Mouse (Mus musculus): ENCODE measurements around the gene Traf4.

Gene Traf4

DNA sequence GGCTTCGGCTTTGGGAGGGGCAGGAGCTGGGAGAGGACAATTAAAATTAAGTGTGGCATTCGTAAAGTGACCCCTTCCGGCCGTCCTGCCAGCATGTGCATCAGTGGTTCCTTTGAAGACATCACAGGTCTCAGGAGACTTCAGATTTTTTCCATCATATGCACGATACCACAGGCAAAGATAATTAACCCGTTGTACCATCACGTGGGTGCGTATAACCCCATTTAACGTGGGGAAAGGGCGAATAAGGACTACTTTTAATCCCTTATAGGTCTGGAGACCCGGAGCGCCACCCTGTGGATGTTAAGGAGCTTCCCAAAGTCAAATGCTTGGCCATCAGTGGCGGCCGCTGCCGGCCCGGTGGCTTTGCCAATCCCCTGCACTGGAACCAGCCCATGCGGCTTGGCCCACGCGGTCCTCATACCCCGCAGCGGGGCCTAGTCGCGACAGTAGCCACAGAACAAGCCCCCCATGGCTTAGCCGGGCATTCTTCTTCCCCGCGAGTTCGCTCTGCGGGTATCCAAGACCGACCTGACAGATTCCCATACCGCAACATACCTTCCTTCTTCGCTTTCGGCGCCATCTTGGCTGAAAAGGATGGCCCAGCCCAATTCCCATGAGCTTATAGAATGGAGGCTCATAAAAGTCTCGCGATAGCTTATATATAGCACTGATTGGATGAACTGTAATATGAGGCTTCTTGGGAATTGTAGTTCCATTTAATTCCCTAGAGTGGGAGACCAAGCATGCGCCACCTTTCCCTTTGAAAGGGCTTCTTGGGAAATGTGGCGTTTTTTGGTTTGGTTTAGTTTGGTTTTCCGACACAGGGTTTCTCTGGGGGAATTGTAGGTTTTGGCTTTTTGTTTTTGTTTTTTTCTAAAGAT lies 17.8 kb upstream of the Traf4 start, which contains the start of gene Rpl23a:
TSS of gene Rpl23a (minus strand) at position 624 of the 884 bp plus-strand sequence.
- in situ Hi-C loops (cut with MboI, MseI): no loop called here

DNA sequence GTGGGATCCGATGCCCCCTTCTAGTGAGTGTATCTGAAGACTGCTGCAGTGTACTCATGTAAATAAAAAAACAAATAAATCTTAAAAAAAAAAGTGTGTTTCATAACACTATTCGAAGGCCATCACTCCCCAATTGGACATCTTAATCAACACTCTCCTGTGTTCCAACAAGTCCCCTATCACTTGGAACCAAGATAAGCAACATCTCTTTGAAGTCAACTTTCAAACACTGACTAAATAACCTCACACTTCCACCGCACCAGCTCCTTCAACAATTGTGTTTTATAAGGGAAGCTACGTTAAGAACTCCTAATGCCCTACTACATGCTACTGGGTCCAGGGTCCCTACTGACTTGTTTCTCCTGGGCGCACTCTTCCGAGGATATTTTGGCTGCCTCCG lies 17.1 kb upstream of the Traf4 start:
- in situ Hi-C loops (cut with MboI, MseI): no loop called here

DNA sequence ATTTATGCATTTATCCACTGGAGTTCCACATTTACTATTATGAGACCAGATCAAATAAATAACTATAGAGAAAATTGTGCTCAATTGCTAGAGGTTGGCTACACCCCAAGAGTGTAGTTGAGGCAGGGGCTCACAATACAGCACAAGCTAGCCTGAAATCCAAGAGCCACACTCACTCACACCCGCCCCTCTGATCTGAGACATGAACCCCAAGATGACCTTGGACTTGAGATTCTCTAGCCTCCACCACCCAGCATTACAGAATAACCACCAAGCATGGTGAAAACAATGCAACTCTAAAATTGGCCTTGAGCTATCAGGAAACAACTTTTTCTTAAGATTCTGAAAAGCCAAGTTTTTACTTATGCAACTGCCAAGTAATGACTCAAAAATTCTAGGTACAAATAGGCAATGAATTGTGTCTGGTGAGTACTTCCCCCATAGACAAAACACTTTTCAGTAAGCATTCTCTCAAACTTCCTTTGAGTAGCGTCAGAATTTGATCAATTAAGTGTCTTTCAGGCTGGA lies 16.5 kb upstream of the Traf4 start:
- in situ Hi-C loops (cut with MboI, MseI): no loop called here

DNA sequence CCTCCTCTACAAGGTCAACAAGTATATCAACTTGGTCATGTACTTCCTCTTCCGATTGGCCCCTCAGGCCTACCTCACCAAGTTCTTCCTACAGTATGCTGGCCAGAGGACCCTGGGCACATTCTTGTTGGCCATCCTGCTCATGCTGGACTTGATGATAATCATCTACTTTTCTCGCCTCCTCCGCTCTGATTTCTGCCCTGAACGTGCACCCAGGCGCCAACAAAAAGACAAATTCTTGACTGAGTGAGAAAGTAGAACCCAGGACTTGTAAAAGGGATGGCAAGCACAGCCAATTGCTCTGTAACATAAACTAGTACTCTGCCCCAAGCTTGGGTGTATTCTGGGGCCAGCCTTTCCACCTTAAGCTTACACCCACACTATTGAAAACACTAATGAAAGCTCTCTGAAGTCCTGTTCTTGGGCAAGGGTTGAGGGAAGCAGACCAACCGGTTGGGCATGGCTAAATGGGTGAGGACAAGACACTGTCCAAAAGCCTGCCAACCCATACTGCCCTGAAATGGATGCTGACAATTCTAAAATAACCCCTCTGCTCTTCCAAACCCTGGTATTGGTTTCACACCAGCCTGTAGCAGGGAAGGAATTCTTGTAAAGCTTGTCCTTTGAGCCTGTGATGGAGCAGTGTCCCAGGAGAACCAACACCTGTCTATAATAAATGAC lies 14.8 kb upstream of the Traf4 start:
- in situ Hi-C loops (cut with MboI, MseI): no loop called here

DNA sequence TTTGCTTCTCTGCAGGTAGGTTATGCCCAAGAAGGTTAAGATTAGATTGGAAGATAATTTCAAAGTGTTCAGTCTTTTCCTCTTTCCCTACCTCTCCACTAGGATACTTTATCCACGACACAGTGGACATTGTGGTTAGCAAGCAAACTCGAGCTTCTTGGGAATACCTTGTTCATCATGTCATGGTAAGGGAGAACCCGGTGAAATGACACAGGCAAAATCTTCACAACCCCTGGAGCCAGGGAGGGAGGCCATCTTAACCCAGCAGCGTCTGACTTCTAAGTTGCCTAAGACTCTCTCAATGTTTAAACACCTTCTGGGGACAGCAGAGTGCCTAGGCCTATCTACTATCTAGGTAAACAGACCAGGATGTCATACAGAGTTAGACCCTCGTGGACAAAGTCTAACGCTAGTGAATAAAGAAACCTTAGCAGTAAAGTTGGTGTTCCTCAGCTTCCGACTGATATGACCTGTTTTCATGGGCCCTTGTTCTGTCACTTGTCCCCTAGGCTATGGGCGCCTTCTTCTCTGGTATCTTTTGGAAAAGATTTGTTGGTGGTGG lies 14.1 kb upstream of the Traf4 start:
- in situ Hi-C loops (cut with MboI, MseI): no loop called here

DNA sequence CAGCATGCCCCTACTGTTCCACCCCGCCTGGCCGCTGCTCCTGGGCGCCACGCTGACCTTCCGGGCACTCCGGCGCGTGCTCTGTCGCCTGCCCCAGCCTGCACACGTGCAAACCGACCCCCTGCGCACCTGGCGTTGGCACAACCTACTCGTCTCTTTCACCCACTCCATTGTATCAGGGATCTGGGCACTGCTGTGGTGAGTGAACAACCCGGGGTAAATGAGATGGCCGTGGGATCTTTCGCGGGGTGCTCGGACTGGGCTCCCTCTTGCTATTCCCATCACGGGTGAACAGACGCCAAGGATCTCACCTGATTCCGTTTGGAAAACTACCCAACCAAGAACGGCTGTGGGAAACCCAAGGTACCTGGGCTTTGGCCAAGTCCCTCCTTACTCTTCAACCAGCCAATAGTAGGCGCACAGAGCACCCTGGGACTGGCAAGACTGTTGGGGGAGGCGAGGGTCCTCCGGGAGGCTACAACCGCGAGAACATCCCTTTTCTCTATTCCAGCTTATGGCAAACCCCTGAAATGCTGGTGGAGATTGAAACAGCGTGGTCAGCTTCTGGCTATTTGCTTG lies 13.6 kb upstream of the Traf4 start:
- in situ Hi-C loops (cut with MboI, MseI): no loop called here

DNA sequence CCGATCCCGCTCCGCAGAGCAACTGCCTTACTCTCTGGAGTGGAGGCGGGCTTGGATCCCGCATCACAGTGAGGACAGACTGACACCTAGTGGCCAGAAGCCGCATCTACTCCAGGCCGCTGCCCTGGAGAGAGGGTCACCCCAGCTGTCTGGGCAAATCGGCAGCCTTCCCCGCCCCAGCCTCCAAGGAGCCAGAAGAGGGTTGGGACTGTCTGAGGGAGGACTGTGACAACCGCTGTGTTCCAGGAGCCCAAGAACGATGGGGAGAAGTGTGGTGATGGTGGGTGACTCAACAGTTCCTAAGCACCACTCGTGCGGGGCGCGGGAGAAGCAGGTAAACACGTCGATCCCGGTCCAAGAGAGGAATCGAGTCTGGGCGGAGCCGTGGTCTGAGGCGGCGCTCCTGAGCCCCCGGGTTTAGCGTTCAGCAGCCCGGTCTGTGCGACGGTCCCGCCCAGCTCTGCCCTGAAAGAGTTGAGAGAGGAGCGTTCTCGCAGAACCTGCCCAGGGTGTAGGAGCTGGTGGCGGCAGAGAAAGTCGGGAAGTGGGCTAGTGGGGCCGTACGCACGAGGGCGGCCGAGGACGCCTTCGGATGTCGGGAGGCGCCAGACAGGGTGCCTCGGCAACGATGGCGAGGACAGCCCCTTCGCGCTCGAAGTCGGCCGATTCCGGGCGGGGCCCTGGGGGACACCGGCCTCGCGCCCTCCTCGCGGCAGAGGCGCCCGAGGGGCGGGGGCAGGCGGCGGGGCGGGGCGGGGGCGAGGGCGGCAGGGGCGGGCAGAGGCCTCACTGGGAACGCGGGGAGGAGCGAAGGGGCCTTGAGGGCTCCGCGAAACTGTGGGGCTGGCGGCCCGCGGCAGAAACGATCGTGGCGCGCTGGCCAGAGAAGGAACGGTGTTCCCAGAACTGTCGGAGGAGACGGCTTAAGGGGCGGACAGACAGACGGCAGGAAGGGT lies 12.8 kb upstream of the Traf4 start:
- in situ Hi-C loops (cut with MboI, MseI): no loop called here

DNA sequence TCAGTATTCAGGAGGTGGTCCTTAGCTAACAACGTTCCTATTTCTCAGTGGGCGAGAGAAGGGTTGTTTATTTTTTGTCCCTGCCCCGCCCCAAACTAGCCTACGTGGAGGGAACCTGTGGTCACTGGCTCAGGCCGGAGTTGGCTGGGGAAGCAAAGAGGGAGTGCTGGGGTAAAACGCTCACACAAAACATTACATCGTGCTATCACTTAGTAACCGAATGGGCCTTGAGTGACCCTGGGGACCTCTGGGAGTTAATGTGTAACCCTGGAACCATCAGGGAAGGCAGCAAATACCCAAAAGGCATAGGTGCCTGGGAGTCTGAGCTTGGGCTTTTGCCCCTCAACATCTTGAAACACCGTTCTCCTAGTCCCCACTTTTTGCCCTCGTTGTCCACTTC lies 12.0 kb upstream of the Traf4 start:
- in situ Hi-C loops (cut with MboI, MseI): no loop called here

DNA sequence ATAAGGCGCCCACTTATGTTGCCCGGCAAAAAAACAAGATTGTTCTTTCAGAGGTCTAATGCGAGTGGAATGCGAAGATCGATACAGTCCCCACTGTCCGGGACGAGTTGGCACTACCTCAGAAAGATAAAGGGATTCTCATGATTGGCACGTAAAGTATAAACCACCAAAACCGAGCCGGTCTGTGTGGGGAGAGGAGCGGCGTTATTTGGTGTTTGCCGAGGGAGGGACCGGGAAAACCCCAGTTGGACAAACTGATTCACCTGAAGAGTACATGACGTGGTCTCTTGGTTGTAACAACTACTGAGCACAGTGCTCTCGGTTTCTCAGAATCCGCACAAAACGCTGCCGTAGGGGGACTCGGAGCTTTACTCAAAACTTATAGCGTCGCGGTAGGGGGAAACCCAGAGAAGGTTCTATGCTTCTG lies 11.5 kb upstream of the Traf4 start:
- in situ Hi-C loops (cut with MboI, MseI): no loop called here

DNA sequence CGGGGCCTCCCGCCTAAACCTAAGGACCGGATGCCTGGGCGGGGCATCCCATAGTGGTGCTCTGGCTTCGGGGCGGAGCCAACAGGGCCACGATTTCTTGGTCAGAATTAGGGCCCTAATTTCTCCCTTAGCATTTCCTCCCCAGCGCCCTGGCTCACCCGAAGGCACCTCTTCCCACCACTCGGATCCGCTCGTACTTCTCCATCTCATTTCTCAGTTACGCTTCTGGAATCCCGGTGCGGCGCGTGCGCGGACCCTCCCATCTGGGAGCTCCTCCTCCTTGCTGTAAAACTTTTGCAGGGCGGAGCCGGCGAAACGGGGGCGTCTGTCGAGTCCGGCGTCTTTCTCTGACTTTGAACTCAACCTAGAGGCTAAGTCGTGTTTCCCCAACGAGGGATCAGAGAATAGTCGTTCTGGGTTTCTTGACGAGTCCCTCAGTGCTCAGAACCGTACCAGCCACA lies 11.0 kb upstream of the Traf4 start, which contains the start of the genes Nek8 and Tlcd1:
TSS of gene Nek8 (minus strand) at position 274 of the 461 bp plus-strand sequence.
TSS of gene Tlcd1 (plus strand) at position 310 of the 461 bp plus-strand sequence.
- in situ Hi-C loops (cut with MboI, MseI): no loop called here

DNA sequence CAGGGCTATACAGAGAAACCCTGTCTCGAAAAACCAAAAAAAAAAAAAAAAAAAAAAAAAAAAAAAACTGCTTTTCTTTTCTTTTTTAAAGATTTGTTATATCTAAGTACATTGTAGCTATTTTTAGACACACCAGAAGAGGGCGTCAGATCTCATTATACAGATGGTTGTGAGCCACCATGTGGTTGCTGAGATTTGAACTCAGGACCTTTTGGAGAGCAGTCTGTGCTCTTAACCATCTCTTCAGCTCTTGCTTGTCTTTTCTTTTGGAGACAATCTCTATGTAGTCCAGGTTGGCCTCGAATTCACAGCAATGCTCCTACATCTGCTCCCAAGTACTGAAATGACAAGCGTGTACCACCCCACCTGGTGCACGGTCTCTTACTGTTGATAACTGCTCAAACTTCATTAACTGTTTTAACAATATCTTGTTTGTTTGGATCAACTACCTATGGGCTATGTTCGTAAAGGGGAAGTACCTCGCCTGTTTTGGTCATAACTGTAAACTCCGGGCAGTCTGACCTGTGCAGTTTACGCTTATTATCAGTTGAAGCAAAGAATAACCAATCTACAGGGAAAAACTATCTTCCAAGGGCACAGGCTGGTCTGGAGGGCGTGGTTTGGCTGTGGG lies 10.5 kb upstream of the Traf4 start:
- in situ Hi-C loops (cut with MboI, MseI): no loop called here

DNA sequence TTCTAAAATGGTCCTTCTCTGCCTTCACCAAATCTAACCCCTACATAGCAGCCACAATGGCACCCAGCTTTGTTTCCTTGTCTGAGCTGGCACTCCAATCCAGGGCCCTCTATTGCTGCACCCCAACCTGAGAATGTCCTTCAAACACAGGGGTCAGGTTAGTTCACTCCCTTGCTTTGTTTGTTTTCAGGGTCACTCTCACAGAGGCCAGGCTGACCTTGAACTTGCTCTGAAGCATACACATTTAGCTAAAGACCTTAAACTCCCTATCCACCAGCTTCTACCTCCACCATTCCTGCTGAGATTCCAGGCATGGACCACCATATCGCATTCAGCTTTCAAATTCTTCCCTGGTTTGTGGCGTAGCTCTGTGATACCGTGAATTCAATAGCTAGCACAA lies 9.1 kb upstream of the Traf4 start:
- in situ Hi-C loops (cut with MboI, MseI): no loop called here

DNA sequence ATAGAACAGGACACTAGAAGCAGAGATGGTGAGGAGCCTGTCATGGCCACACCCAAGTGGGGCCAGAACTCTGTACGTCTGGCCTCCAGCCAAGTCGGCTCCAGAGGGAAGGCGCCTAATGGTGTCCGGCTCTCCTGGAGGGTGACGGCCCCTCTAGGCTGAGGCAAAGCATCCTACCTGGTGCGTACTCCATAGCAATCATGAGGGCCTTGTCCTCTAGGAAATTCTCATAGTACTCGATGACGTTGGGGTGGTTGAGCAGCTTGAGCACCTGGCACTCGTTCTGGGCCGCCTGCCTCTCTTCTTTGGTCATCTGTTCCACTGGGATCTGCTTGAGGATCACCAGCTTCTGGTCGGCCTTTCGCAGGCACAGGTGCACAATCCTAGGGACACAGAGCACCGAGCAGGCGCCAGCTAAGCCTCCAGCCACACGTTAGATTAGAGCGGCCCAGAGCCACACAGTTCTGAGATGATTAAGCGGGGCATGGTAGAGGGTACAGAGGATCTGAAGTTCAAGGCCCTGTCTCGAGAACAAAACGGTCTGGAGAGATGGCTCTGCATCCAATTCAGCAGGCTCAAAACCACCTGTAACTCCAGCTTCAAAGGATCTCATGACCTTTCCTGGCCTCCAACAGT lies 7.5 kb upstream of the Traf4 start:
- in situ Hi-C loops (cut with MboI, MseI): no loop called here

DNA sequence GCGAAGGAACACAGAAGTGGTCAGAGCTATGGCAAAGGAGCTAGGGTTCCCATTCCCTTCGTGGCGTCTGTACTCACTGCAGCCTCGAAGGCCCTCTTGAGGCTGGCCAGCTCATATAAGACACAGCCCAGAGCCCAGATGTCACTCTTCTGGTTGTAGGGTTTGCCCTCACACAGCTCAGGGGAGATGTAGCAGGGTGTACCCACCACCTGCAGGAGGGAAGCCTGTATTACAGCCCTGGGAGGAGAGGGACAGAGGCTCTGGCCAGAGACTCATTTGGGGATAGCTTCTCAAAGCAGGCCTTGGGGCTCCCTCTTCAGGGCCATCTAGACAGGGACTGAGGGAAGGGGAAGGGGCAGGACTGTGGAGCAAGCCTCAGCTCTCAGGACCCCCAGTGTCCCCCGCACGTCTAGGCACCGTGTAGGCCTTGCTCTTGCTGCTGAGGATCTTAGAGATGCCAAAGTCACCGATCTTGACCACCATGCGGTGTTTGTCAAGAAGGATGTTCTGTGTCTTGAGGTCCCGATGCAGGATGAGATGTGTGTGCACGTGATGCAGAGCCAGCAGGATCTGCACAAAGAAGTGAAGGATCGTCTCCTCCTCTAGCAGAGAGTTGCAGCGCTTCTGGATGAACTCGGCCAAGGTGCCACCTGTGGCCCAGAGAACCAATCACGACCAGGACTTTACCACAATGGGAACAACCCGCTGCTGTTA lies 6.8 kb upstream of the Traf4 start:
- in situ Hi-C loops (cut with MboI, MseI): no loop called here

DNA sequence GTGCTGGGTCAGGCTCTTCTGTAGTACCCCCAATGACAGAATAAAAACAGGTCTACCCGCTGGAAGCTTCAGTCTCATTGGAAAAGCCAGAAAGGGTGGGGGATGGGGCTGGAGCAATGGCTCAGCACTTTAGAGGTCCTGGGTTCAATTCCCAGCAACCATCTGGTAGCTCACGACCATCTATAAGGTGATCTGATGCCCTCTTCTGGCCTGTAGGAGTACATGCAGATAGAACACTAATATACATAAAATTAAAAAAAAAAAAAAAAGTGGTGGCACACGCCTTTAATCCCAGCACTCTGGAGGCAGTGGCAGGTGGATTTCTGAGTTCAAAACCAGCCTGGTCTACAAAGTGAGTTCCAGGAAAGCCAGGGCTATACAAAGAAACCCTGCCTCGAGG lies 5.9 kb upstream of the Traf4 start:
- in situ Hi-C loops (cut with MboI, MseI): no loop called here

DNA sequence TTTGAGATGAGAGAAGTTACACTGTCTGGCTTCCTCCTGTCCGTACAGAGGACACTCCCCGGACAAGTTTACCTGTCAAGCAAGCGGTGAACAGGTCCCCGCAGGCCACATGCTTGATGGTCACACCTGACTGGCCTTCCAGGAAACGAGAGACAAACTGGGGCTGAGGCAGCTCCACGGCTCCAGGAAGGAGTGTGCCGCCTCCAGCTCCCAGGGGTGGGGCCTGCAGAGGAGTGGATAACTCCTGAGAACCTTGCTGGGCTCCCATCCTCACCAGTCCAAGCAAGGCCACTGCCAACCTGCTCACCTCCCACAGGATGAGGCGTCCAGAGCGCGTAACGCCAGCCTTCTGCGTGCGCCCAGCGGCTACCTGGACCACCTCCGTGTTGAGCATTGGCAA lies 4.9 kb upstream of the Traf4 start:
- in situ Hi-C loops (cut with MboI, MseI): no loop called here

DNA sequence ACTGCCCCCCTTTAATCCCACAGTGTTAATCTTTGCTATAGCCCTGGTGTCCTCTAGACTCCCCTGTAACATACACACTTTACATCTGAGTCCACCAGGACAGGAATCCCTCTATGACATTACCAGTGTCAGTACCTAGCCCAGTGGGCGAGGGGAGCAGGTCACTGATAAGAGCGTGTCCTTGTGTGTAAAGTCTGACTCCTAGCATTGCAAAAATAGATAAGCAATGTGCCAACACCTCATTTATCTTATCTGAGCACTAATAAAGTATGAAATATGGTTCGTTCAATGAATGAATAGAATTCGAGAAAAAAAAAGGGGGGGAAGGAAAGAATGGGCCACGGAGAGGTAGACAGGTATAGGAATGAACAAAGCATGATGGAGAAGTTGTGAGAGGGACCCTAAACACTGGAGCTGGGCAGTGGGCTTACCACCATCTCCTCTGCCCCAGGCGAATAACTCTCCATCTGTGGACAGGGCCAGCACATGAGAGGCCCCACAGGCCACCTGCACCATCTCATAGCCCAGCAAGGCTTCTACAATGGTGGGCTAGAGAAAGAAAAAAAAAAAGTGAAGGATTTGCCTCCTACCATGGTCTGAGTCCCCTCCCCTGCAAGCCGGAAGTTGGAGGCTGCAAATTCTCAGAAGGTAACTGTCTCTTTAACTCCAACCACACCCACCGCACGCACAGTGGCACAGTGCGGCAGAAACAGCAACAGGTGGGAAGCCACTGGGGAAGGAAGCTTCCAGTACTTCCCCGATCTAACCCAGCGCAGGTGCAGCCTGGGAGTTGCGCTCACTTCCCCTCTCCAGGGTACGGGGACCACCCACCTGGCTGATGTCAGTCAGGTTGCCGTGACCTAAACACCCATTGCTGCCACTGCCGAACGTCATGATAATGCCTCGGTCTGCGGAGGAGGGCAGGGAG lies 3.4 kb upstream of the Traf4 start:
- in situ Hi-C loops (cut with MboI, MseI): no loop called here

All from regulatory T cell (primary cell).